Mouse (Mus musculus) lung, embryonic 15.5 days (tissue): ENCODE measurements at regions not wholly inside any gene's neighbourhood (a gene's known extent, or its start where the extent isn't known, plus 50 kb on each side); places are given as distances from the start of the nearest gene placed in this dataset.

Source experiments
- ATAC-seq: fragments of 200-750 bp; cut with Nextera tagmentation; 2 replicates; pipeline ENCODE4 v1.8.0; 2017; ENCODE audit warnings: moderate number of reproducible peaks, borderline replicate concordance; ENCODE audit not compliant: low FRiP score, low TSS enrichment; ENCODE audit errors: extremely low read depth
- H3K27ac ChIP-seq: fragments of 300-500 bp; sonication (generic); 2 replicates; pipeline ENCODE4 v1.5.1; 2015; ENCODE audit warnings: moderate library complexity, mild to moderate bottlenecking, inconsistent platforms
- H3K27me3 ChIP-seq: fragments of 300-500 bp; sonication (generic); 2 replicates; pipeline ENCODE4 v1.6.1; 2015; ENCODE audit warnings: inconsistent platforms
- H3K36me3 ChIP-seq: fragments of 300-500 bp; sonication (generic); 2 replicates; pipeline ENCODE4 v1.6.1; 2015; ENCODE audit warnings: inconsistent platforms
- H3K4me1 ChIP-seq: fragments of 300-500 bp; sonication (generic); 2 replicates; pipeline ENCODE4 v1.6.1; 2015; ENCODE audit warnings: inconsistent platforms
- H3K4me2 ChIP-seq: fragments of 300-500 bp; sonication (generic); 2 replicates; pipeline ENCODE4 v1.6.1; 2015; ENCODE audit warnings: inconsistent platforms, mild to moderate bottlenecking, moderate library complexity
- H3K4me3 ChIP-seq: fragments of 300-500 bp; sonication (generic); 2 replicates; pipeline ENCODE4 v1.5.1; 2015; ENCODE audit warnings: mild to moderate bottlenecking, inconsistent platforms
- H3K9ac ChIP-seq: fragments of 300-500 bp; sonication (generic); 2 replicates; pipeline ENCODE4 v1.6.1; 2015; ENCODE audit warnings: inconsistent platforms
- H3K9me3 ChIP-seq: fragments of 300-500 bp; sonication (generic); 2 replicates; pipeline ENCODE4 v1.6.1; 2016; ENCODE audit warnings: inconsistent platforms
- WGBS: fragments of 180-500 bp; shearing (Covaris S2); methylation state at CpG from one replicate; pipeline ENCODE4 v1.1.7; 2015; 5-methylcytosine and 5-hydroxymethylcytosine counted together

GRCm38 (mm10) chr3:123754011-123754610, 63.5 kb upstream of the Ndst3 start:
- no peak overlapping the region for H3K27ac ChIP-seq
- H3K4me1 ChIP-seq, result no peaks in the 10 kb centered on the region
- H3K27me3 ChIP-seq, result no peaks in the 10 kb centered on the region
- 57% methylated on average over 7 of the region's 7 CpGs for WGBS
- no peaks in the 10 kb centered on the region for H3K36me3 ChIP-seq
- no peak for ATAC-seq
- H3K4me3 ChIP-seq, result no peak overlapping the region
- no peak overlapping the region for H3K4me2 ChIP-seq
- H3K9ac ChIP-seq, result no peak overlapping the region
- H3K9me3 ChIP-seq, result no peaks in the 10 kb centered on the region

- ATAC-seq, result no peak
- WGBS, result 72% methylated on average over 1 of the region's 1 CpGs
- no peak overlapping the region for H3K27ac ChIP-seq
- no peak overlapping the region for H3K9ac ChIP-seq
- H3K9me3 ChIP-seq, result no peaks in the 10 kb centered on the region
- H3K36me3 ChIP-seq, result no peaks in the 10 kb centered on the region
- H3K27me3 ChIP-seq, result no peaks in the 10 kb centered on the region
- H3K4me1 ChIP-seq, result no peaks in the 10 kb centered on the region
- H3K4me2 ChIP-seq, result no peak overlapping the region
- H3K4me3 ChIP-seq, result no peak overlapping the region
Measured at GRCm38 (mm10) chr3:123754927-123755326, 64.3 kb upstream of the Ndst3 start.

GRCm38 (mm10) chr3:123765911-123766556, 75.4 kb upstream of the Ndst3 start:
- no peaks in the 10 kb centered on the region for H3K27me3 ChIP-seq
- H3K9me3 ChIP-seq, result no peaks in the 10 kb centered on the region
- H3K4me1 ChIP-seq, result no peaks in the 10 kb centered on the region
- 51% methylated on average over 3 of the region's 3 CpGs for WGBS
- H3K36me3 ChIP-seq, result no peaks in the 10 kb centered on the region
- H3K4me3 ChIP-seq, result no peak overlapping the region
- H3K27ac ChIP-seq, result no peak overlapping the region
- H3K4me2 ChIP-seq, result no peak overlapping the region
- no peak overlapping the region for H3K9ac ChIP-seq
- ATAC-seq, result no peak

GRCm38 (mm10) chr3:123766557-123766913, 75.9 kb upstream of the Ndst3 start:
- Histone ChIP-seq H3K4me2 (no peak overlapping the region), H3K27me3 (no peaks in the 10 kb centered on the region), H3K4me3 (no peak overlapping the region), H3K4me1 (no peaks in the 10 kb centered on the region), H3K27ac (no peak overlapping the region), H3K36me3 (no peaks in the 10 kb centered on the region), H3K9me3 (no peaks in the 10 kb centered on the region), H3K9ac (no peak overlapping the region)
- WGBS, result 55% methylated on average over 6 of the region's 6 CpGs
- no peak for ATAC-seq

GRCm38 (mm10) chr3:123780507-123780906, 89.9 kb upstream of the Ndst3 start:
- no peaks in the 10 kb centered on the region for H3K36me3 ChIP-seq
- H3K9me3 ChIP-seq, result no peaks in the 10 kb centered on the region
- no peaks in the 10 kb centered on the region for H3K27me3 ChIP-seq
- no peak overlapping the region for H3K4me3 ChIP-seq
- ATAC-seq, result no peak
- no peak overlapping the region for H3K4me2 ChIP-seq
- H3K27ac ChIP-seq, result no peak overlapping the region
- H3K4me1 ChIP-seq, result no peaks in the 10 kb centered on the region
- no peak overlapping the region for H3K9ac ChIP-seq

- no peak overlapping the region for H3K27ac ChIP-seq
- WGBS, result 47% methylated on average over 1 of the region's 1 CpGs
- H3K4me2 ChIP-seq, result no peak overlapping the region
- ATAC-seq, result no peak
- no peaks in the 10 kb centered on the region for H3K36me3 ChIP-seq
- no peaks in the 10 kb centered on the region for H3K4me1 ChIP-seq
- no peaks in the 10 kb centered on the region for H3K9me3 ChIP-seq
- no peak overlapping the region for H3K9ac ChIP-seq
- H3K4me3 ChIP-seq, result no peak overlapping the region
- H3K27me3 ChIP-seq, result no peaks in the 10 kb centered on the region
Measured at GRCm38 (mm10) chr3:123781581-123781980, 90.9 kb upstream of the Ndst3 start.

GRCm38 (mm10) chr3:123784127-123784526, 93.5 kb upstream of the Ndst3 start:
- H3K4me1 ChIP-seq, result no peaks in the 10 kb centered on the region
- H3K4me3 ChIP-seq, result no peak overlapping the region
- ATAC-seq, result no peak
- no peak overlapping the region for H3K27ac ChIP-seq
- no peak overlapping the region for H3K9ac ChIP-seq
- H3K9me3 ChIP-seq, result no peaks in the 10 kb centered on the region
- no peaks in the 10 kb centered on the region for H3K36me3 ChIP-seq
- H3K4me2 ChIP-seq, result no peak overlapping the region
- H3K27me3 ChIP-seq, result no peaks in the 10 kb centered on the region
- 65% methylated on average over 1 of the region's 1 CpGs for WGBS

- ATAC-seq, result no peak
- no peaks in the 10 kb centered on the region for H3K36me3 ChIP-seq
- H3K27ac ChIP-seq, result no peak overlapping the region
- H3K4me3 ChIP-seq, result no peak overlapping the region
- H3K9ac ChIP-seq, result no peak overlapping the region
- no peaks in the 10 kb centered on the region for H3K9me3 ChIP-seq
- WGBS, result 79% methylated on average over 1 of the region's 1 CpGs
- H3K4me2 ChIP-seq, result no peak overlapping the region
- H3K27me3 ChIP-seq, result no peaks in the 10 kb centered on the region
- no peaks in the 10 kb centered on the region for H3K4me1 ChIP-seq
Measured at GRCm38 (mm10) chr3:123794011-123794410, 103.4 kb upstream of the Ndst3 start.

- H3K4me2 ChIP-seq, result no peak overlapping the region
- ATAC-seq, result no peak
- H3K27me3 ChIP-seq, result no peaks in the 10 kb centered on the region
- no peak overlapping the region for H3K27ac ChIP-seq
- H3K9me3 ChIP-seq, result no peaks in the 10 kb centered on the region
- no peak overlapping the region for H3K9ac ChIP-seq
- H3K36me3 ChIP-seq, result no peaks in the 10 kb centered on the region
- 84% methylated on average over 3 of the region's 3 CpGs for WGBS
- no peak overlapping the region for H3K4me3 ChIP-seq
- no peaks in the 10 kb centered on the region for H3K4me1 ChIP-seq
Measured at GRCm38 (mm10) chr3:123805338-123805737, 114.7 kb upstream of the Ndst3 start.

- Histone ChIP-seq H3K4me1 (no peaks in the 10 kb centered on the region), H3K4me3 (no peak overlapping the region), H3K27me3 (no peaks in the 10 kb centered on the region), H3K9me3 (no peaks in the 10 kb centered on the region), H3K9ac (no peak overlapping the region), H3K36me3 (no peaks in the 10 kb centered on the region), H3K4me2 (no peak overlapping the region), H3K27ac (no peak overlapping the region)
- no peak for ATAC-seq
- WGBS, result 89% methylated on average over 1 of the region's 1 CpGs
Measured at GRCm38 (mm10) chr3:123806050-123806449, 115.4 kb upstream of the Ndst3 start.

GRCm38 (mm10) chr3:123806546-123806945, 115.9 kb upstream of the Ndst3 start:
- WGBS, result 67% methylated on average over 1 of the region's 1 CpGs
- no peak overlapping the region for H3K4me2 ChIP-seq
- H3K4me3 ChIP-seq, result no peak overlapping the region
- H3K9ac ChIP-seq, result no peak overlapping the region
- H3K9me3 ChIP-seq, result no peaks in the 10 kb centered on the region
- H3K27ac ChIP-seq, result no peak overlapping the region
- no peaks in the 10 kb centered on the region for H3K36me3 ChIP-seq
- no peaks in the 10 kb centered on the region for H3K27me3 ChIP-seq
- no peak for ATAC-seq
- no peaks in the 10 kb centered on the region for H3K4me1 ChIP-seq

GRCm38 (mm10) chr3:123810018-123810942, 119.6 kb upstream of the Ndst3 start:
- no peaks in the 10 kb centered on the region for H3K27me3 ChIP-seq
- H3K9me3 ChIP-seq, result no peaks in the 10 kb centered on the region
- no peak overlapping the region for H3K9ac ChIP-seq
- no peak overlapping the region for H3K4me2 ChIP-seq
- WGBS, result 87% methylated on average over 10 of the region's 10 CpGs
- H3K36me3 ChIP-seq, result no peaks in the 10 kb centered on the region
- H3K27ac ChIP-seq, result no peak overlapping the region
- no peak for ATAC-seq
- H3K4me3 ChIP-seq, result no peak overlapping the region
- H3K4me1 ChIP-seq, result no peaks in the 10 kb centered on the region
